Mouse (Mus musculus) lung, adult 2 months (tissue): ENCODE results near the gene Rnf181.

Experiments used
- CTCF ChIP-seq: fragments of 200-500 bp; IDR thresholded peaks from 2 replicates; pipeline ENCODE4 v1.5.1; 2011; ENCODE audit warnings: mild to moderate bottlenecking, low read length, control low read depth; ENCODE audit not compliant: insufficient read depth
- POLR2A ChIP-seq: fragments of 200-500 bp; IDR thresholded peaks from 2 replicates; pipeline ENCODE4 v1.6.1; 2011; ENCODE audit warnings: low read depth, mild to moderate bottlenecking, control low read depth, low read length, borderline replicate concordance; ENCODE audit errors: extremely low read depth

GRCm38 (mm10) chr6:72415181-72415580 is 48.4 kb upstream of the Rnf181 start:
- no peak for TF ChIP-seq POLR2A
- no peak for TF ChIP-seq CTCF
